Mouse (Mus musculus): Measurements from ENCODE around the gene Defb9. TPM values are rescaled to one million over a fixed set of nuclear protein-coding genes. Genes with fewer than 3 reads are reported as not detected.
"Not testable (repeated sequence)": the region's sequence is repeated elsewhere in the genome, so short reads cannot be mapped to it uniquely, and the experiment has no call there.

Gene Defb9
- not detected in 2 replicates for polyA plus RNA-seq (2012; ENCODE audit: insufficient read depth, insufficient read length, low replicate concordance, missing spikeins)

DNA sequence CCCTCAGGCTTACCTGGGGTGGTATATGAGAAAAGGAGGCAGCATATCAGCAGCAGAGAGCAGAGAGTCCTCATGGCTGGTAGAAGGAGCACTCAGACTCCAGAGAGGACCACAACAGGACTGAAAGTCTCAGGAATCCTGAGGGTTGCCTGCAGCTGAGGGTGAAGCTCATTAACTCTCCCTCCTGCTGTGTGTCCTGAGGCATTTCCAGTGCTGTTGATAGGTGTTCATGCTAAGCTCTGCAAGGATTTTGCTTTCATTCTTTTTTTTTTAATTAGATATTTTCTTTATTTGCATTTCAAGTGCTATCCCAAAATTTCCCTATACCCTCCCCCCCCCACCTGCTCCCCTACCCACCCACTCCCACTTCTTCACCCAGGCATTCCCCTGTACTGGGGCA is at the start of gene Defb9:
Gene Defb9 (minus strand): TSS at position 101 of the 400 bp plus-strand sequence.
- not testable (repeated sequence) for H3K27ac ChIP-seq (ENCODE audit: insufficient read depth, low read depth, low read length); H3K4me1 ChIP-seq (ENCODE audit: control insufficient read depth, insufficient read depth, low read length); H3K4me3 ChIP-seq (ENCODE audit: insufficient read depth, low read depth, low read length)

DNA sequence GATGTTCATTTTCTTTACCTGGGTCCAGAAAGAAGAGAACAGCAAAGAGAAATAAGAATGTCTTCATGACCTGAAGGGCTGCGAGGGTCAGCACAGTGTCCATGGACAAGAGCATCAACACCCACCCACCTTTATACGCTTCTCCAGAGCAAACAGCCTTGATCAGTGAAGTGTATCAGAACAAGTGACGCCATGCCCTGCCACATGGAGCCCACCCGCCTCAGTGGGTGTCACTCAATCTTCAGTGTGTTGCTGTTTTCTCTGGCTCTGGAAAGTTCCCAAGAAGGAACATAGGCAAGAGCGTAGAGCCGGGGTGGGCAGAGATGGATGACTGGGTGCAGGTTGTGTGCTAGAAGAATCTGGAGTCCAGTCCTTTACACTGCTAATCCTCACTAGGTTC is 47.4 kb upstream of the Defb9 start, which contains the start of gene Defb15:
Gene Defb15 (minus strand): TSS at position 101 of the 400 bp plus-strand sequence.
- 94% methylated on average over 6 of the region's 6 CpGs for WGBS
- Histone ChIP-seq H3K4me3 (ENCODE audit: insufficient read depth, low read depth, low read length) (no peak within 1 kb of the TSS), H3K4me1 (ENCODE audit: control insufficient read depth, insufficient read depth, low read length) (no peaks in the 10 kb centered on the region), H3K27ac (ENCODE audit: insufficient read depth, low read depth, low read length) (no peak within 1 kb of the TSS)
- TF ChIP-seq POLR2A (IDR thresholded peaks at IDR 0.05; ENCODE audit: insufficient read depth, low read depth, low read length) = no peak
- no peak for TF ChIP-seq CTCF (IDR thresholded peaks at IDR 0.05; ENCODE audit: insufficient read depth, low read depth, low read length)

DNA sequence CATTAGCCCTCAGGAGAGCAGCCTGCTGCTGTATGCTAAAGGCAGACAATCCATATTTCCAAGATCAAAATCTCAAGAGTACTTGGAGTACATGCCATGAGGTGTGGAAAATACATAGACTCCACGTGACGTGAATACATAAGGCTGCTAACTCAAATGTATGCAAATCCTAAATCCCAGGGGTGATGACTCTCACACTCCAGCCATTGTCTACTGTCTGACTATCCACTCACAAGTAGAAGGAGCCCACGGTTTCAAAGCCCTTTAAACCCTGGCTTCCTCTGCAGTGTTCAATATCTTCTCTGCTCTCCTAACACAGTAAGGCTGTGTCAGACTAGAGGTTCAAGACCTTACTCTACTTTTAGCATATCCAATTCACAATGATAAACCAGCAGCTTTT is 45.5 kb upstream of the Defb9 start:
- WGBS = 73% methylated on average over 3 of the region's 3 CpGs
- H3K4me3 ChIP-seq (ENCODE audit: insufficient read depth, low read depth, low read length); H3K27ac ChIP-seq (ENCODE audit: insufficient read depth, low read depth, low read length); H3K4me1 ChIP-seq (ENCODE audit: control insufficient read depth, insufficient read depth, low read length): not testable (repeated sequence)

DNA sequence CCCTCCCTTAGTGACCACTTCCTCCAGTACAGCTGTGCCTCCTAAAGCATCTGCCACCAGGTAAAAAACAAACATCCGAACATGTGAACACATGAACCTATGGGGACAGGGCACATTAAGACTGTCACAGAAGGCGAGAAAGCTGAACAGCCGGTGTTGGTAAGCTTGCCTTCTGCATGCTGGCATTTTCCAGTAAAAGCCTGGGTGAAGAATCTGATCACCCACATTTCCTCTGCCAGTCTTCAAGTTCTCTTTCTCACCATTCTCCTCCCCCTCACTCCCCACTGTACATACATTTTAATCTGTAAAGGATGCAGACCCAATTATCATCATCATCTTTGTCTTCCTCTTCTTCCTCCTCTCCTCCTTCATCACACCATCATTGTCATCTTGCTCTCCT is 30.4 kb upstream of the Defb9 start:
- Histone ChIP-seq H3K4me3 (ENCODE audit: insufficient read depth, low read depth, low read length) (no peak overlapping the region), H3K27ac (ENCODE audit: insufficient read depth, low read depth, low read length) (no peak overlapping the region), H3K4me1 (ENCODE audit: control insufficient read depth, insufficient read depth, low read length) (no peaks in the 10 kb centered on the region)
- 84% methylated on average over 3 of the region's 3 CpGs for WGBS
- TF ChIP-seq POLR2A (IDR thresholded peaks at IDR 0.05; ENCODE audit: insufficient read depth, low read depth, low read length) (no peak), CTCF (IDR thresholded peaks at IDR 0.05; ENCODE audit: insufficient read depth, low read depth, low read length) (no peak)

DNA sequence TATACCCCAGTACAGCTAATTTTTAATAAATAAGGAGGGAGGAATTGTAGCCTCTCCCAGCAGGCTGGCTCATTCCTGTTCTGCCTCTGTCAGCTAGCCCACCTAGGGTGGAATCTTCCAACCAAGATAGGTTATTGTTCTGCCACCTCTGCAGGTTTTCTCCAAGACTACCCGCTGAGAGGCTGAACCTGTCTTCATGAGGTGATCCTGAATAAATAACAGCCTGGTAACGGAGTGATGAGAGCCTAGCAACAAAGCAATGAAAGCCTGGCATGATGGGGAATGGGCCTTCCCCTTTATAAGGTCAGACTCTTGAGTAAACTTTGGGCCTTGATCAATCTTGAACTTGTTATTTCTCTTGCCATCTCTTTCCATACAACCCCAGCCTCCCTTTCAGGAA is 27.3 kb upstream of the Defb9 start:
- WGBS = 33% methylated on average over 2 of the region's 2 CpGs
- Histone ChIP-seq H3K4me3 (ENCODE audit: insufficient read depth, low read depth, low read length) (no peak overlapping the region), H3K27ac (ENCODE audit: insufficient read depth, low read depth, low read length) (no peak overlapping the region), H3K4me1 (ENCODE audit: control insufficient read depth, insufficient read depth, low read length) (no peaks in the 10 kb centered on the region)
- TF ChIP-seq POLR2A (IDR thresholded peaks at IDR 0.05; ENCODE audit: insufficient read depth, low read depth, low read length) = no peak
- TF ChIP-seq CTCF (IDR thresholded peaks at IDR 0.05; ENCODE audit: insufficient read depth, low read depth, low read length) = no peak

DNA sequence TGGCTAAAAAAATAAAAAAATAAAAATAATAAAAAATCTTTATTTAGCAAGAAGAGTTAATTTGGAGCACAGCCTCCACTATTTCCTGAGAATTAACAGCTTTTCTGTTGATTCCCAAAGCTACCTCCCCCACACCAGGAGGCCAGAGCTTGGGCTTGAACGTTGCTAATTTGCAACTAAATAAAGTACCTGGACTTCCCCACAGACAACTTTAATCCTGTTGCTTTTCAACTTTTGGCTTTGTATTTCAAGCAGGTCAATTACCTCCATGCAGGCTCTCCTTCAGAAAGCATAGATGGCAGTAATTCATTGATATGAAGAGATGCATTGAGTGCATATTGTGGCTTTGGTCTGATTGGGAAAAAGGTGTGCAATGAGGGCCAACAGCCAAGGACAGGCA is 26.7 kb upstream of the Defb9 start:
- TF ChIP-seq POLR2A (IDR thresholded peaks at IDR 0.05; ENCODE audit: insufficient read depth, low read depth, low read length) = no peak
- no peak for TF ChIP-seq CTCF (IDR thresholded peaks at IDR 0.05; ENCODE audit: insufficient read depth, low read depth, low read length)
- no peak overlapping the region for H3K4me3 ChIP-seq (ENCODE audit: insufficient read depth, low read depth, low read length)
- 9% methylated on average over 1 of the region's 1 CpGs for WGBS
- H3K4me1 ChIP-seq (ENCODE audit: control insufficient read depth, insufficient read depth, low read length) = no peaks in the 10 kb centered on the region
- no peak overlapping the region for H3K27ac ChIP-seq (ENCODE audit: insufficient read depth, low read depth, low read length)

DNA sequence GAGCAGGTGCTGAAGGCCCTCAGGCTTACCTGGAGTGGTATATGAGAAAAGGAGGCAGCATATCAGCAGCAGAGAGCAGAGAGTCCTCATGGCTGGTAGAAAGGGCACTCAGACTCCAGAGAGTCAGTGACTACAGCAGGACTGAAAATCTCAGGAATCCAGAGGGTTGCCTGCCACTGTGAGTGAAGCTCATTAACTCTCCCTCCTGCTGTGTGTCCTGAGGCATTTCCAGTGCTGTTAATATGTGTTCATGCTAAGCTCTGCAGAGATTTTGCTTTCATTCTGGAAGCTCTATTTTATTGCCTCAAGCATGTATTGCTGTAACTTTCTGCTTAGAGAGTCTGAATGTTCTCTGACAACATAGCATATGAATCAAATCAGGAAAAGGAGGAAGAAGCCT is 21.1 kb upstream of the Defb9 start, which contains the start of gene Defb11:
Gene Defb11 (minus strand): TSS at position 123 of the 400 bp plus-strand sequence.
- not testable (repeated sequence) for H3K27ac ChIP-seq (ENCODE audit: insufficient read depth, low read depth, low read length); H3K4me3 ChIP-seq (ENCODE audit: insufficient read depth, low read depth, low read length); H3K4me1 ChIP-seq (ENCODE audit: control insufficient read depth, insufficient read depth, low read length)

DNA sequence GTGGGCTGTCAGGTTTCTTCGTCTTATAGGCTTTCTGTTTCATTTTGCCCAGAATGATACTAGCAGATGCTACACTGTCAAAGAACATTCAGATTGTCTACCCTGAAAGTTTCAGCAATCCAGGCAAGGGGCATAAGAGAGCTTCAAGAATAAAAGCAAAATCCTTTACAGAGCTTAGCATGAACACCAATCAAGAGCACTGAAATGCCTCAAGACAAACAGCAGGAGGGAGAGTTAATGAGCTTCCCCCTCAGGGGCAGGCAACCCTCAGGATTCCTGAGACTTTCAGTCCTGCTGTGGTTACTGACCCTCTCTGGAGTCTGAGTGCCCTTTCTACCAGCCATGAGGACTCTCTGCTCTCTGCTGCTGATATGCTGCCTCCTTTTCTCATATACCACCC is 26.6 kb downstream of the Defb9 start, which contains the start of gene Defb10:
Gene Defb10 (plus strand): TSS at position 316 of the 400 bp plus-strand sequence.
- H3K27ac ChIP-seq (ENCODE audit: insufficient read depth, low read depth, low read length); H3K4me1 ChIP-seq (ENCODE audit: control insufficient read depth, insufficient read depth, low read length); H3K4me3 ChIP-seq (ENCODE audit: insufficient read depth, low read depth, low read length): not testable (repeated sequence)
- 16% methylated on average over 1 of the region's 1 CpGs for WGBS

Other genes with a start within 250 kb of the Defb9 start
- not detected in 2 replicates for gene Defa17, start 229.6 kb downstream of the Defb9 start, polyA plus RNA-seq (2012; ENCODE audit: insufficient read depth, insufficient read length, low replicate concordance, missing spikeins)
- not detected in 2 replicates for gene Defa34, start 219.6 kb downstream of the Defb9 start, polyA plus RNA-seq (2012; ENCODE audit: insufficient read depth, insufficient read length, low replicate concordance, missing spikeins)
- not detected in 2 replicates for gene AY761184, start 181.8 kb downstream of the Defb9 start, polyA plus RNA-seq (2012; ENCODE audit: insufficient read depth, insufficient read length, low replicate concordance, missing spikeins)
- not detected in 2 replicates for gene Defa24, start 150.9 kb downstream of the Defb9 start, polyA plus RNA-seq (2012; ENCODE audit: insufficient read depth, insufficient read length, low replicate concordance, missing spikeins)
- not detected in 2 replicates for gene Defb50, start 61.9 kb downstream of the Defb9 start, polyA plus RNA-seq (2012; ENCODE audit: insufficient read depth, insufficient read length, low replicate concordance, missing spikeins)
- gene Defb2, start 45.5 kb downstream of the Defb9 start, polyA plus RNA-seq (2012; ENCODE audit: insufficient read depth, insufficient read length, low replicate concordance, missing spikeins) = not detected in 2 replicates
- not detected in 2 replicates for gene Defb10, start 26.5 kb downstream of the Defb9 start, polyA plus RNA-seq (2012; ENCODE audit: insufficient read depth, insufficient read length, low replicate concordance, missing spikeins)
- gene Defb11, start 21.0 kb upstream of the Defb9 start, polyA plus RNA-seq (2012; ENCODE audit: insufficient read depth, insufficient read length, low replicate concordance, missing spikeins) = not detected in 2 replicates
- gene Defb15, start 47.3 kb upstream of the Defb9 start, polyA plus RNA-seq (2012; ENCODE audit: insufficient read depth, insufficient read length, low replicate concordance, missing spikeins) = not detected in 2 replicates
- gene Defb35, start 52.9 kb upstream of the Defb9 start, polyA plus RNA-seq (2012; ENCODE audit: insufficient read depth, insufficient read length, low replicate concordance, missing spikeins) = not detected in 2 replicates
- gene Defb13, start 61.3 kb upstream of the Defb9 start, polyA plus RNA-seq (2012; ENCODE audit: insufficient read depth, insufficient read length, low replicate concordance, missing spikeins) = not detected in 2 replicates
- gene Fam90a1a, start 73.3 kb upstream of the Defb9 start, polyA plus RNA-seq (2012; ENCODE audit: insufficient read depth, insufficient read length, low replicate concordance, missing spikeins) = not detected in 2 replicates
- gene Ccdc70, start 84.4 kb upstream of the Defb9 start, polyA plus RNA-seq (2012; ENCODE audit: insufficient read depth, insufficient read length, low replicate concordance, missing spikeins) = not detected in 2 replicates
- not detected in 2 replicates for gene Atp7b, start 174.9 kb upstream of the Defb9 start, polyA plus RNA-seq (2012; ENCODE audit: insufficient read depth, insufficient read length, low replicate concordance, missing spikeins)
- gene Alg11, start 175.3 kb upstream of the Defb9 start, polyA plus RNA-seq (2012; ENCODE audit: insufficient read depth, insufficient read length, low replicate concordance, missing spikeins) = not detected in 2 replicates
- not detected in 2 replicates for gene Nek5, start 239.6 kb upstream of the Defb9 start, polyA plus RNA-seq (2012; ENCODE audit: insufficient read depth, insufficient read length, low replicate concordance, missing spikeins)